ENCODE assay signal across 10 mouse cellular contexts in genomic region chr3:89268916-89269315, GRCm38 (mm10). TPM values are rescaled to one million over a fixed set of nuclear protein-coding genes. Genes with fewer than 3 reads are reported as not detected.
DNase-seq lines count a peak whose midpoint lies in the region; ATAC-seq and TF ChIP-seq lines count a peak whose summit lies in the region.
"Had no signal": no experiment of that assay in that cellular context is flagged by ENCODE, and none has a peak within 500 bp of the region (broad histone marks: within the 10 kb centered on the region; RNA-seq: fewer than 3 reads in every experiment).

No protein-coding gene starts in this region.

- H3K4me2 ChIP-seq in forebrain, embryonic 13.5 days = peak overlapping the region; percentile 86; the same call in 1 of the 2 replicates
- no peak overlapping the region for H3K4me2 ChIP-seq in forebrain, embryonic 16.5 days (ENCODE audit: low read length)
- H3K4me2 ChIP-seq in liver, embryonic 11.5 days = peak overlapping the region; percentile 11; the same call in 1 of the 2 replicates
- 0 out of 2 replicates have a peak overlapping the region, but pooled peaks have one; percentile 73 for H3K4me2 ChIP-seq in intestine, postnatal 0 days (replicated peaks; ENCODE audit: low read depth)
- H3K4me2 ChIP-seq in neural tube, embryonic 15.5 days = peak overlapping the region; percentile 70
- no peak overlapping the region for H3K4me2 ChIP-seq in lung, postnatal 0 days (replicated peaks; ENCODE audit: low read depth, low read length)

- TF ChIP-seq CTCF in intestine, postnatal 0 days (IDR thresholded peaks at IDR 0.05; ENCODE audit: low read depth) = no peak
- TF ChIP-seq CTCF in lung, postnatal 0 days (IDR thresholded peaks at IDR 0.05) = no peak

- no peak for DNase-seq in liver, embryonic 11.5 days (ENCODE audit: low spot score)
- DNase-seq in liver = no peak
- DNase-seq in urinary bladder, adult 2 months (ENCODE audit: low spot score) = no peak
- DNase-seq in lung, postnatal 0 days (ENCODE audit: low spot score) = no peak
- DNase-seq: right cerebral cortex, postnatal 25 days had no signal

- no peak for ATAC-seq in forebrain, embryonic 13.5 days
- ATAC-seq in forebrain, embryonic 16.5 days = no peak
- ATAC-seq in liver, embryonic 11.5 days (replicated peaks; ENCODE audit: low FRiP score) = no peak
- ATAC-seq in intestine, postnatal 0 days = no peak
- ATAC-seq in neural tube, embryonic 15.5 days (ENCODE audit: low FRiP score) = no peak
- no peak for ATAC-seq in lung, postnatal 0 days

- no peak overlapping the region for H3K4me3 ChIP-seq in forebrain, embryonic 13.5 days
- no peak overlapping the region for H3K4me3 ChIP-seq in forebrain, embryonic 16.5 days (replicated peaks; ENCODE audit: low read length)
- H3K4me3 ChIP-seq in liver, embryonic 11.5 days (ENCODE audit: low read depth, low read length) = peak overlapping the region; percentile 65; the same call in 1 of the 2 replicates
- H3K4me3 ChIP-seq in intestine, postnatal 0 days (ENCODE audit: low read depth, low read length) = no peak overlapping the region
- H3K4me3 ChIP-seq in neural tube, embryonic 15.5 days (replicated peaks) = no peak overlapping the region
- H3K4me3 ChIP-seq in lung, postnatal 0 days (ENCODE audit: low read depth, low read length) = no peak overlapping the region

- H3K27me3 ChIP-seq in forebrain, embryonic 13.5 days = no peaks in the 10 kb centered on the region
- H3K27me3 ChIP-seq in forebrain, embryonic 16.5 days (replicated peaks; ENCODE audit: control insufficient read depth, insufficient read depth, low read length) = no peaks in the 10 kb centered on the region
- H3K27me3 ChIP-seq in liver, embryonic 11.5 days (replicated peaks; ENCODE audit: control insufficient read depth, insufficient read depth, low read length) = no peaks in the 10 kb centered on the region
- no peaks in the 10 kb centered on the region for H3K27me3 ChIP-seq in intestine, postnatal 0 days (replicated peaks; ENCODE audit: control insufficient read depth, insufficient read depth, low read length)
- H3K27me3 ChIP-seq in neural tube, embryonic 15.5 days (replicated peaks) = no peaks in the 10 kb centered on the region
- H3K27me3 ChIP-seq in lung, postnatal 0 days (replicated peaks; ENCODE audit: insufficient read depth, low read length) = no peaks in the 10 kb centered on the region

- H3K9me3 ChIP-seq in forebrain, embryonic 13.5 days (replicated peaks) = no peaks in the 10 kb centered on the region
- H3K9me3 ChIP-seq in forebrain, embryonic 16.5 days (ENCODE audit: control insufficient read depth, low read length) = no peaks in the 10 kb centered on the region
- H3K9me3 ChIP-seq in liver, embryonic 11.5 days (ENCODE audit: control insufficient read depth, low read length) = no peaks in the 10 kb centered on the region
- no peaks in the 10 kb centered on the region for H3K9me3 ChIP-seq in intestine, postnatal 0 days (ENCODE audit: control insufficient read depth)
- H3K9me3 ChIP-seq in neural tube, embryonic 15.5 days (replicated peaks) = no peaks in the 10 kb centered on the region
- no peaks in the 10 kb centered on the region for H3K9me3 ChIP-seq in lung, postnatal 0 days (ENCODE audit: low read length)

- H3K36me3 ChIP-seq in forebrain, embryonic 13.5 days (ENCODE audit: poor library complexity, severe bottlenecking) = no peaks in the 10 kb centered on the region; the same call in 1 of the 2 replicates
- H3K36me3 ChIP-seq in forebrain, embryonic 16.5 days (ENCODE audit: control insufficient read depth, insufficient read depth) = no peaks in the 10 kb centered on the region
- peaks cover 3% of the 10 kb centered on the region; the same call in 1 of the 2 replicates for H3K36me3 ChIP-seq in liver, embryonic 11.5 days (ENCODE audit: control insufficient read depth, insufficient read depth, low read length)
- H3K36me3 ChIP-seq in intestine, postnatal 0 days (ENCODE audit: control insufficient read depth, insufficient read depth) = peaks cover 27% of the 10 kb centered on the region
- H3K36me3 ChIP-seq in neural tube, embryonic 15.5 days = no peaks in the 10 kb centered on the region
- H3K36me3 ChIP-seq in lung, postnatal 0 days (ENCODE audit: insufficient read depth, low read length) = peaks cover 17% of the 10 kb centered on the region

- no peak for TF ChIP-seq EP300 in lung, postnatal 0 days (IDR thresholded peaks at IDR 0.05)

- H3K4me1 ChIP-seq in forebrain, embryonic 13.5 days = peaks cover 50% of the 10 kb centered on the region
- peaks cover 27% of the 10 kb centered on the region for H3K4me1 ChIP-seq in forebrain, embryonic 16.5 days (replicated peaks; ENCODE audit: control insufficient read depth, insufficient read depth, low read length)
- H3K4me1 ChIP-seq in liver, embryonic 11.5 days (replicated peaks; ENCODE audit: control insufficient read depth, insufficient read depth, low read length) = peaks cover 22% of the 10 kb centered on the region
- peaks cover 11% of the 10 kb centered on the region; the same call in 1 of the 2 replicates for H3K4me1 ChIP-seq in intestine, postnatal 0 days (replicated peaks; ENCODE audit: control insufficient read depth, insufficient read depth, low read length)
- H3K4me1 ChIP-seq in neural tube, embryonic 15.5 days = peaks cover 51% of the 10 kb centered on the region
- peaks cover 16% of the 10 kb centered on the region; the same call in 1 of the 2 replicates for H3K4me1 ChIP-seq in lung, postnatal 0 days (ENCODE audit: insufficient read depth, low read depth, low read length)

- WGBS in forebrain, embryonic 13.5 days = 52% methylated on average over 8 of the region's 8 CpGs
- WGBS in forebrain, embryonic 16.5 days = 48% methylated on average over 8 of the region's 8 CpGs
- 67% methylated on average over 8 of the region's 8 CpGs for WGBS in liver, embryonic 11.5 days
- whole genome bisulfite sequencing in intestine, postnatal 0 days = 71% methylated on average over 8 of the region's 8 CpGs
- WGBS in neural tube, embryonic 15.5 days = 58% methylated on average over 8 of the region's 8 CpGs
- WGBS in lung, postnatal 0 days = 77% methylated on average over 8 of the region's 8 CpGs

- no peak overlapping the region for H3K9ac ChIP-seq in forebrain, embryonic 13.5 days
- H3K9ac ChIP-seq in forebrain, embryonic 16.5 days (replicated peaks; ENCODE audit: low read depth, low read length) = no peak overlapping the region
- no peak overlapping the region for H3K9ac ChIP-seq in liver, embryonic 11.5 days (ENCODE audit: low read depth, low read length)
- no peak overlapping the region for H3K9ac ChIP-seq in intestine, postnatal 0 days (ENCODE audit: low read depth, low read length)
- 0 out of 2 replicates have a peak overlapping the region, but pooled peaks have one; percentile 61 for H3K9ac ChIP-seq in neural tube, embryonic 15.5 days (replicated peaks)
- H3K9ac ChIP-seq in lung, postnatal 0 days (replicated peaks; ENCODE audit: low read depth) = no peak overlapping the region

- H3K27ac ChIP-seq in forebrain, embryonic 13.5 days = no peak overlapping the region
- H3K27ac ChIP-seq in forebrain, embryonic 16.5 days (ENCODE audit: low read length) = no peak overlapping the region
- no peak overlapping the region for H3K27ac ChIP-seq in liver, embryonic 11.5 days (ENCODE audit: low read depth, low read length)
- no peak overlapping the region for H3K27ac ChIP-seq in intestine, postnatal 0 days (ENCODE audit: low read depth, low read length)
- peak overlapping the region; percentile 81; the same call in 1 of the 2 replicates for H3K27ac ChIP-seq in neural tube, embryonic 15.5 days (replicated peaks)
- no peak overlapping the region for H3K27ac ChIP-seq in lung, postnatal 0 days (ENCODE audit: low read length)
- H3K27ac ChIP-seq: macrophage had no signal

RNA-seq across cellular contexts. Expression of gene Slc50a1, which starts 1.5 kb away (rescaled TPM):
- 25.8 and 32.7 TPM in 2 replicates for polyA plus RNA-seq in forebrain, embryonic 13.5 days (2015; fragmentation: Nextera tagmentation; extraction: Ambion mirVana)
- 38.6 and 41.2 TPM in 2 replicates for polyA plus RNA-seq in forebrain, embryonic 16.5 days (2015; fragmentation: Nextera tagmentation; extraction: Ambion mirVana)
- polyA plus RNA-seq in liver, embryonic 11.5 days (2014; fragmentation: Nextera tagmentation; extraction: Ambion mirVana) = 25.3 and 31.5 TPM in 2 replicates
- polyA plus RNA-seq in intestine, postnatal 0 days (2015; fragmentation: Nextera tagmentation; extraction: Ambion mirVana) = 57.4 and 61.8 TPM in 2 replicates
- polyA plus RNA-seq in neural tube, embryonic 15.5 days (2015; fragmentation: Nextera tagmentation; extraction: Ambion mirVana) = 40.9 and 49.3 TPM in 2 replicates
- 128 and 156 TPM in 2 replicates for polyA plus RNA-seq in urinary bladder, adult 2 months (2012; rRNA removed)
- 95.7 and 96.4 TPM in 2 replicates for polyA plus RNA-seq in lung, postnatal 0 days (2015; fragmentation: Nextera tagmentation; extraction: Ambion mirVana)

RNA-seq across cellular contexts. Expression of gene Dpm3, which starts 9.8 kb away (rescaled TPM):
- 100 and 106 TPM in 2 replicates for polyA plus RNA-seq in forebrain, embryonic 13.5 days (2015; fragmentation: Nextera tagmentation; extraction: Ambion mirVana)
- 67.0 and 73.5 TPM in 2 replicates for polyA plus RNA-seq in forebrain, embryonic 16.5 days (2015; fragmentation: Nextera tagmentation; extraction: Ambion mirVana)
- polyA plus RNA-seq in liver, embryonic 11.5 days (2014; fragmentation: Nextera tagmentation; extraction: Ambion mirVana) = 106 and 118 TPM in 2 replicates
- 120 and 128 TPM in 2 replicates for polyA plus RNA-seq in intestine, postnatal 0 days (2015; fragmentation: Nextera tagmentation; extraction: Ambion mirVana)
- polyA plus RNA-seq in neural tube, embryonic 15.5 days (2015; fragmentation: Nextera tagmentation; extraction: Ambion mirVana) = 85.0 and 95.8 TPM in 2 replicates
- polyA plus RNA-seq in urinary bladder, adult 2 months (2012; rRNA removed) = 200 and 251 TPM in 2 replicates
- polyA plus RNA-seq in lung, postnatal 0 days (2015; fragmentation: Nextera tagmentation; extraction: Ambion mirVana) = 125 and 136 TPM in 2 replicates

RNA-seq across cellular contexts. Expression of gene Efna1, which starts 12.0 kb away (rescaled TPM):
- 9.5 and 10.9 TPM in 2 replicates for polyA plus RNA-seq in forebrain, embryonic 13.5 days (2015; fragmentation: Nextera tagmentation; extraction: Ambion mirVana)
- polyA plus RNA-seq in forebrain, embryonic 16.5 days (2015; fragmentation: Nextera tagmentation; extraction: Ambion mirVana) = 8.3 and 9.5 TPM in 2 replicates
- polyA plus RNA-seq in liver, embryonic 11.5 days (2014; fragmentation: Nextera tagmentation; extraction: Ambion mirVana) = 11.4 and 11.8 TPM in 2 replicates
- 50.7 and 69.8 TPM in 2 replicates for polyA plus RNA-seq in intestine, postnatal 0 days (2015; fragmentation: Nextera tagmentation; extraction: Ambion mirVana)
- polyA plus RNA-seq in neural tube, embryonic 15.5 days (2015; fragmentation: Nextera tagmentation; extraction: Ambion mirVana) = 9.7 and 16.5 TPM in 2 replicates
- polyA plus RNA-seq in urinary bladder, adult 2 months (2012; rRNA removed) = 41.8 and 43.5 TPM in 2 replicates
- polyA plus RNA-seq in lung, postnatal 0 days (2015; fragmentation: Nextera tagmentation; extraction: Ambion mirVana) = 174 and 188 TPM in 2 replicates

RNA-seq across cellular contexts. Expression of gene Trim46, which starts 22.8 kb away (rescaled TPM):
- 36.6 and 43.2 TPM in 2 replicates for polyA plus RNA-seq in forebrain, embryonic 13.5 days (2015; fragmentation: Nextera tagmentation; extraction: Ambion mirVana)
- 62.5 and 76.1 TPM in 2 replicates for polyA plus RNA-seq in forebrain, embryonic 16.5 days (2015; fragmentation: Nextera tagmentation; extraction: Ambion mirVana)
- 0.97 and 1.7 TPM in 2 replicates for polyA plus RNA-seq in liver, embryonic 11.5 days (2014; fragmentation: Nextera tagmentation; extraction: Ambion mirVana)
- polyA plus RNA-seq in intestine, postnatal 0 days (2015; fragmentation: Nextera tagmentation; extraction: Ambion mirVana) = 1.2 and 1.3 TPM in 2 replicates
- 63.0 and 76.6 TPM in 2 replicates for polyA plus RNA-seq in neural tube, embryonic 15.5 days (2015; fragmentation: Nextera tagmentation; extraction: Ambion mirVana)
- 4.1 and 6.0 TPM in 2 replicates for polyA plus RNA-seq in urinary bladder, adult 2 months (2012; rRNA removed)
- 1.8 and 2.1 TPM in 2 replicates for polyA plus RNA-seq in lung, postnatal 0 days (2015; fragmentation: Nextera tagmentation; extraction: Ambion mirVana)
- polyA plus RNA-seq: macrophage had no signal

RNA-seq across cellular contexts. Expression of gene Krtcap2, which starts 23.1 kb away (rescaled TPM):
- 221 and 237 TPM in 2 replicates for polyA plus RNA-seq in forebrain, embryonic 13.5 days (2015; fragmentation: Nextera tagmentation; extraction: Ambion mirVana)
- polyA plus RNA-seq in forebrain, embryonic 16.5 days (2015; fragmentation: Nextera tagmentation; extraction: Ambion mirVana) = 187 and 195 TPM in 2 replicates
- polyA plus RNA-seq in liver, embryonic 11.5 days (2014; fragmentation: Nextera tagmentation; extraction: Ambion mirVana) = 246 and 251 TPM in 2 replicates
- polyA plus RNA-seq in intestine, postnatal 0 days (2015; fragmentation: Nextera tagmentation; extraction: Ambion mirVana) = 273 and 281 TPM in 2 replicates
- polyA plus RNA-seq in neural tube, embryonic 15.5 days (2015; fragmentation: Nextera tagmentation; extraction: Ambion mirVana) = 221 and 222 TPM in 2 replicates
- 67.7 and 77.1 TPM in 2 replicates for polyA plus RNA-seq in urinary bladder, adult 2 months (2012; rRNA removed)
- 282 and 309 TPM in 2 replicates for polyA plus RNA-seq in lung, postnatal 0 days (2015; fragmentation: Nextera tagmentation; extraction: Ambion mirVana)

Comparison
In these comparisons a context has a peak if more than half of its experiments do, and no peak if none do; other contexts are left out.
1. H3K4me2 ChIP-seq: peak in forebrain, embryonic 13.5 days (single experiment), liver, embryonic 11.5 days (single experiment), intestine, postnatal 0 days (single experiment) and neural tube, embryonic 15.5 days (single experiment); none in forebrain, embryonic 16.5 days (single experiment) and lung, postnatal 0 days (single experiment).